ENCODE assay signal across 9 mouse cellular contexts in genomic region chr15:11904043-11904847, GRCm38 (mm10). TPM values are rescaled to one million over a fixed set of nuclear protein-coding genes. Genes with fewer than 3 reads are reported as not detected.
DNase-seq lines count a peak whose midpoint lies in the region; ATAC-seq lines count a peak whose summit lies in the region.
"Had no signal": no experiment of that assay in that cellular context is flagged by ENCODE, and none has a peak within 500 bp of the region (broad histone marks: within the 10 kb centered on the region; RNA-seq: fewer than 3 reads in every experiment).

No protein-coding gene starts in this region.

- DNase-seq in gastrocnemius, postnatal 10 days, result peak; percentile 28
- DNase-seq in gastrocnemius, postnatal 36 days, result no peak
- peak; percentile 65 for DNase-seq in embryo, embryonic 10 days (ENCODE audit: low spot score)
- DNase-seq in right cerebral cortex, adult 2 months (ENCODE audit: low spot score in 2 of 2), result peak; percentile 35 to 40

- H3K36me3 ChIP-seq in heart, embryonic 13.5 days, result no peaks in the 10 kb centered on the region
- H3K36me3 ChIP-seq in kidney, embryonic 15.5 days, result no peaks in the 10 kb centered on the region
- H3K36me3 ChIP-seq in lung, embryonic 16.5 days (ENCODE audit: control insufficient read depth, insufficient read depth, low read length), result no peaks in the 10 kb centered on the region

- ATAC-seq in heart, embryonic 13.5 days (ENCODE audit: extremely low read depth, insufficient number of reproducible peaks, low FRiP score, low TSS enrichment), result no peak; the same call in 1 of the 2 replicates
- ATAC-seq in kidney, embryonic 15.5 days (replicated peaks; ENCODE audit: low FRiP score), result peak; percentile 59
- peak; percentile 56 for ATAC-seq in lung, embryonic 16.5 days (ENCODE audit: low read depth)
- no peak for ATAC-seq in megakaryocyte-erythroid progenitor cell, adult 5-6 weeks (replicated peaks; ENCODE audit: low FRiP score, low TSS enrichment, poor library complexity, severe bottlenecking)

- H3K4me2 ChIP-seq in heart, embryonic 13.5 days, result peak overlapping the region; percentile 97
- H3K4me2 ChIP-seq in kidney, embryonic 15.5 days, result peak overlapping the region; percentile 97
- H3K4me2 ChIP-seq in lung, embryonic 16.5 days (ENCODE audit: low read depth, low read length), result peak overlapping the region; percentile 83

- peak overlapping the region; percentile 75 for H3K4me3 ChIP-seq in heart, embryonic 13.5 days
- H3K4me3 ChIP-seq in kidney, embryonic 15.5 days (replicated peaks), result peak overlapping the region; percentile 60
- peak overlapping the region; percentile 61 for H3K4me3 ChIP-seq in lung, embryonic 16.5 days (ENCODE audit: low read length)

- no peaks in the 10 kb centered on the region for H3K9me3 ChIP-seq in heart, embryonic 13.5 days
- no peaks in the 10 kb centered on the region for H3K9me3 ChIP-seq in kidney, embryonic 15.5 days (replicated peaks)
- H3K9me3 ChIP-seq in lung, embryonic 16.5 days (ENCODE audit: control insufficient read depth, low read length), result no peaks in the 10 kb centered on the region

- intact Hi-C loops in gastrocnemius, postnatal 36 days (cut with DNase I), result loop anchor here (10.0 kb wide), 1 partner anchor 319 kb away; no protein-coding TSS in a partner anchor

- peak overlapping the region; percentile 90 for H3K27ac ChIP-seq in heart, embryonic 13.5 days (replicated peaks)
- peak overlapping the region; percentile 55; the same call in 1 of the 2 replicates for H3K27ac ChIP-seq in kidney, embryonic 15.5 days
- peak overlapping the region; percentile 80 for H3K27ac ChIP-seq in lung, embryonic 16.5 days (ENCODE audit: low read length)

- H3K4me1 ChIP-seq in heart, embryonic 13.5 days, result peaks cover 29% of the 10 kb centered on the region
- H3K4me1 ChIP-seq in kidney, embryonic 15.5 days, result peaks cover 51% of the 10 kb centered on the region
- peaks cover 23% of the 10 kb centered on the region for H3K4me1 ChIP-seq in lung, embryonic 16.5 days (replicated peaks; ENCODE audit: control insufficient read depth, insufficient read depth, low read length)

- under 1% methylated on average over 48 of the region's 48 CpGs for WGBS in heart, embryonic 13.5 days
- WGBS in kidney, embryonic 15.5 days, result under 1% methylated on average over 48 of the region's 48 CpGs
- WGBS in lung, embryonic 16.5 days, result under 1% methylated on average over 47 of the region's 48 CpGs

- peak overlapping the region; percentile 86 for H3K9ac ChIP-seq in heart, embryonic 13.5 days
- H3K9ac ChIP-seq in kidney, embryonic 15.5 days, result peak overlapping the region; percentile 59
- peak overlapping the region; percentile 77 for H3K9ac ChIP-seq in lung, embryonic 16.5 days (ENCODE audit: low read length)

- peaks cover 7% of the 10 kb centered on the region; the same call in 1 of the 2 replicates for H3K27me3 ChIP-seq in heart, embryonic 13.5 days (replicated peaks)
- peaks cover 67% of the 10 kb centered on the region for H3K27me3 ChIP-seq in kidney, embryonic 15.5 days
- H3K27me3 ChIP-seq in lung, embryonic 16.5 days (ENCODE audit: control insufficient read depth, insufficient read depth, low read depth, low read length), result peaks cover 8% of the 10 kb centered on the region; the same call in 1 of the 2 replicates
- H3K27me3 ChIP-seq: CH12.LX had no signal

RNA-seq across cellular contexts. Expression of gene Npr3, which starts 2.8 kb away (rescaled TPM):
- total RNA-seq in gastrocnemius, postnatal 10 days (2021), result 10 to 100 TPM; 10.6 to 11.2 TPM
- total RNA-seq in gastrocnemius, postnatal 36 days (2021), result 10 to 100 TPM in 1 of 2 experiments, 1 to 10 TPM in 1; 4.8 to 14.5 TPM
- polyA plus RNA-seq in heart, embryonic 13.5 days (2015; fragmentation: Nextera tagmentation; extraction: Ambion mirVana), result 9.1 and 9.9 TPM in 2 replicates
- 7.2 and 7.5 TPM in 2 replicates for polyA plus RNA-seq in kidney, embryonic 15.5 days (2015; fragmentation: Nextera tagmentation; extraction: Ambion mirVana)
- 7.4 and 8.1 TPM in 2 replicates for polyA plus RNA-seq in lung, embryonic 16.5 days (2015; fragmentation: Nextera tagmentation; extraction: Ambion mirVana)
- not detected in 2 replicates for total RNA-seq in megakaryocyte-erythroid progenitor cell, adult 5-6 weeks (2014; fragmentation: Nextera tagmentation)
- not detected in 2 replicates for total RNA-seq in megakaryocyte-erythroid progenitor cell, adult 5-6 weeks (2017)
- total RNA-seq: CH12.LX had no signal

Comparison
In these comparisons a context has a peak if more than half of its experiments do, and no peak if none do; other contexts are left out.
1. DNase-seq: peak in gastrocnemius, postnatal 10 days (single experiment), embryo, embryonic 10 days (single experiment) and right cerebral cortex, adult 2 months (2 of 2); none in gastrocnemius, postnatal 36 days (0 of 2).
2. ATAC-seq: peak in kidney, embryonic 15.5 days (single experiment) and lung, embryonic 16.5 days (single experiment); none in heart, embryonic 13.5 days (single experiment) and megakaryocyte-erythroid progenitor cell, adult 5-6 weeks (single experiment).
3. RNA of gene Npr3, which starts 2.8 kb away (total RNA-seq): 4.8 to 14.5 TPM in gastrocnemius, postnatal 36 days and 10.6 to 11.2 TPM in gastrocnemius, postnatal 10 days; not detected in megakaryocyte-erythroid progenitor cell, adult 5-6 weeks; every median in the first group is over 4 times any median in the second.
4. Peak in every context shown above with its lines, with median percentiles within 50 percentile points of each other: H3K27ac ChIP-seq, H3K4me2 ChIP-seq, H3K4me3 ChIP-seq and H3K9ac ChIP-seq.